Mouse (Mus musculus) lung, postnatal 36 days (tissue): ENCODE data around the gene Btbd17.

Experiments
- DNase-seq: peaks from one replicate; pipeline ENCODE4 v3.0.0; 2022; ENCODE audit warnings: mixed read lengths

Gene Btbd17

DNA sequence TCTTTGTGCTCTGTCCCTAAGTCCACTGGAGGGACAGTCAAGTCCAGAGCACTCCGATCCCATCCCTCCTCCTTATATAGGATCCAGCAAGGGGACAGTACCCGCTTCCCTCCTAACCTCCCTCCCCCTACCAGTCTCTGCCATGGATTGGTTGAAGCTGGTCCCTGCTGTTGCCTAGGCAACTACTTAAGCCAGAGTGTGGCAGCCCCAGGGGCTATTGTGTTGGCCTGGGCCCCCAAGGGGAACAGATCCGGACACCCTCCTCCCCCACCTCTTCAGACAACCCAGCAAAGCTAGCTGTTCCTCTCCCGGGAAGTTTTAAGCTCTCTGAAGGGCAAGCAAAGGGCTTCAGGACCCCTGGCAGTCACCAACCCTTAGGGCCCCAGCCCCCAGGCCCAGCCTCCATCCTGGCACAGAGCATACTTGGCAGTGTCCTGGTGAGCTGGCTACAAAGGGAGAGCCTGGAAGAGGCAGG is at the start of gene Btbd17:
TSS of gene Btbd17 (minus strand) at position 98 of the 475 bp plus-strand sequence.
- DNase-seq, result no peak

DNA sequence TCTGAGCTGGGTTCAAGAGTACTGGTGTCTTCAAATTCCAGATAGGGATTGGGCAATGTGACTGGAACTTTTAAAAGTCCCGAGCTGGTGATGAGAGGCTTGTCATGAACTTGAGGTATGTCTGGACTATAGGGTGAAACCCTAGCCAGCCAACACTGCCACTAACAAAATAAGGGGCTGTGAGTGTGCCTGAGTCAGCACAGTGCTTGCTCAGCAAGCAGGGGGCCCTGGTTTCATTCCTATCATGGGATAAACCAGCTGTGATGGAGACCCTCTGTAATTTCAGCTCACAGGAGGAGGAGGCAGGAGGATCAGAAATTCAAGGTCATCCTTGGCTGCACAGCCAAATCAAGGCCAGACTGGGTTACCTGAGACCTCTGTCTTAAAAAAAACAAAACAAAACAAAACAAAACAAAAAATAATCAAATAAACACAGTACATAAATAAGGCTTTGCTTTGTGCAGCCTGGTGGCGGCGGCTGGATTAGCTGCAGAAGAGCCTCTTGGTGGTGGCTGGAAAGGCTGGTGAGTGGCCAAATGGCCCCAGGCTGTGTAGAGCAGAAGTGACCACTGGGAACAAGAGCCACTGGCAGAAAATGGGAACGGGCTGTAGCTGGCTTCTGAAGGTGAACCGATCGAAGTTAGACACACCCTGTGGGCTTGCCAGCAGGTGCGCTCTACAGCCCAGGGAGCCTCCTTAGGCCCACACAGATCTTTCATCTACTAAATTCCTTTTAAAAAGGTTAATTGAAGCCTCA is 48.9 kb upstream of the Btbd17 start:
- no peak for DNase-seq

DNA sequence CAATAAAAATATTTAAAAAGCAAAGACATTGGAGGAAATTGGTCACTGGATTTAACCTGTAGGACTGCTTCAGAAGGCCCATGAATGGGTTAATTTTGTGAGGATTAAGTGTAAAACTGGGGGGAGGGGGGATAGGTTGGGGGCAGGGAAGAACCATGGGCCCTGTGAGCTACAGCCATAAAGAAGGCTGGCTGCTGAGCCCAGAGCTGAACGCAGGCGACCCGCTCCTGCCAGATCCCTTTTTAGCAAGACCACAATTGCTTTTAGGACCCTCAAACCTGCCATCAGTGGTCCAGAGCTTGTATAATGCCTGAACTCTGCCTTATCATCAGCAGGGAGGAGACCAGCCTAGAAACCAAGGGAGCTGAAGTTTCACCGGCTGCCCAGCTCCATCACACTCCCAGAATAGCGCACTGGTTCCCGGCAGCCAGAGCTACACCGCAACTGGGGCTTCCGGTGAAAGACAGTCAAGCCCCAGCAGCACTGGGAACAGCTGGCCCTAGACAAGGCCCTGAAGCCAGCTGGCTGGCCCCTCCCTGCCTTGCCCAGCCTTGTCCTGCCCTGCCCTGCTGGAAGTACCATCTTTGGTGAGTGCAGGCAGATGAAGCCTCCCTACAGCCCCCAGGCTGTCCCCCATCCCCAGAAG is 48.2 kb upstream of the Btbd17 start:
- DNase-seq, result no peak

DNA sequence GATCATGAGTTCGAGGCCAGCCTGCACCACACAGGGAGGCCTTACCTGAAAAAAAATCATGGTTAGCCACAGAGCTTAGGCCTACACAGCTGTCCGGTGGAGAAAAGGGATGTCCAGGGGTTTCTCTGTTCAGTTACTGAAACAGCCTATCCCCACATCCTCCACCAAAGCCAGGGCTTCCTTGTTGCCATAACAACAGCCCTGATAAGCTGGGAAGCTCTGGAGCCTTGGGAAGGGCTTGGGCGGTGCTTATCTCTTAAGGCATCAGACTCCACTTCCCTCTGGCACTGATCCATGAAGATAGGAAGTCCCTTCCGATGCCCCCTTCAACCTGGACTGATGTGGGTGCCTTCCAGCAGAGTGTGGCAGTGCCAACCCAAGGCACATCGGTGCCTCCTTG is 37.4 kb upstream of the Btbd17 start:
- DNase-seq, result peak; percentile 35

DNA sequence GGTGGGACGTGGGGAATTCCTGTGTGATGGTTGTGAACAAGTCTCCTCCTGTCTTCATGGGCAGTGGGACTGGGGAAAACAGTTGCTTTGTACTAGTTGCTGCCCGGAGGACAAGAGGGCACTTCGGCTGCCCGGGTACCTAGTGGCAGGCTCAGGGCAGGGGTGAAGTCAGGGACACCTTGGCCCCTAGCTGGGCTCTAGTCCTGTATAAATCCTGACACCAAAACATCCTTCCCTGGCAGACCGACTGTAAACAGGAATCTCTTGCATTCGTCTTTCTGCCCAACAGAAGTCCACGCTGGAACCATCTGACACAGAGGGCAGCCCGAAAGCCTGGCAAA is 34.7 kb upstream of the Btbd17 start:
- no peak for DNase-seq

DNA sequence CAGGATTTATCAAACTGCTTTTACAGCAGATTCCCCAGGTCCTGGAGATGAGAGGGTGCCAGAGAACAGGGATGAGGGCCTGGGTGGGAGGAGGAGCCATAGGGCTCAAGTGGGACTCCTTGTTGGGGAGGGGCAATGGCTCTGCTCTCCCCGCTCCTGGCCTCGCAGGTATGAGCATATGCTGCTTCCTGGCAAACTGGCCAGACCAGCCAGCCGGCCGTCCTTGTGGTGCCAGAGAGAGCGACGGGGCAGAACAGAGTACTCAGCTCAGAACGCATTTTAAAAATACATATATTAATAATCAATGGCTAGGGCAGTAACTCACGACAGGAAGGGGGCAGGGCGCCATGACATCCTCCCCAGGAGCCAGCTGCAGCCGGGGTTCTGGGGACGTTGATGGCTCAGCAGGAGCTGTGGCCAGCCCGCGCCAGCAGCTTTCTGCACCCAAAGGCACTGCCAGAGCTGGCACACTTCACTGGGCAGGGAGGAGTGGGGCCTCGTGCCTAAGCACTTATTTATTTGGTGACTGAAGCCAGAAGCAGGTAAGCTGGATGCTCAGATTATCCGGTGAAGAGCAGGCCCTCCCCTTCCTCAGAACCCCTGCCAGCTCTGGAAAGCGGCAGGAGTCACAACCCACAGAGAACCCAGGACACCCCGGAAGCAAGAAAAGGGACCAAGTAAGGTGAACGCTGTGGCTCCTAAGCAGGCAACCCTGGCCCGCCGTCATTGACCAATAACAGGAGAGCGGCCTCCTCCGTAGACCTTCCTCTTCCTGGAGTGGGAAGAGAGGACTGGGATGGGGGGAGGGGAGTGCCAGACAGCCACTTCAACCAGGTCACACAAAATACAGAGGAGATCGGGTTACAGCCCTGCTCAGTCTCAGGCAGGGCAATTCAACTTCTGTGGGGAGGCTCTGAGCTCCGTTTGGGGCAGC is 34.0 kb upstream of the Btbd17 start:
- peak; percentile 85 for DNase-seq

DNA sequence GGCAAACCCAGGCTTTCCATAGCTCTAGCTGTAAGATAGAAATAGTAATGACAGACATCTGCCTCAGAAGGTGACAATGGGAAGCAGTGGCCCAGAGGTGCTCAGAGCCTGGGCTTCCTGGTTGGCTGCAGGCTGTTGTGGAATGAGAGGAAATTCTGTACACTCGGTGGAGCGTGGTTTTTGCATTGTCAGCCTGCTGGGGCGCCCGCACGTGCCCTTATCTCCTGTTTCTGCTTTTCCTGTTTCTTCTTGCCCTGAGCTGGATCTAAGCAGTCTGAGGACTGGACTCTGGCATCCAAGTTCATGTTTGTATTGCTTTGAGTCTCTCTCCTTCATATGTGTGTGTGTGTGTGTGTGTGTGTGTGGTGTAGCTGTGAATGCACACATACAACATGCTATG is 30.9 kb upstream of the Btbd17 start:
- no peak for DNase-seq

DNA sequence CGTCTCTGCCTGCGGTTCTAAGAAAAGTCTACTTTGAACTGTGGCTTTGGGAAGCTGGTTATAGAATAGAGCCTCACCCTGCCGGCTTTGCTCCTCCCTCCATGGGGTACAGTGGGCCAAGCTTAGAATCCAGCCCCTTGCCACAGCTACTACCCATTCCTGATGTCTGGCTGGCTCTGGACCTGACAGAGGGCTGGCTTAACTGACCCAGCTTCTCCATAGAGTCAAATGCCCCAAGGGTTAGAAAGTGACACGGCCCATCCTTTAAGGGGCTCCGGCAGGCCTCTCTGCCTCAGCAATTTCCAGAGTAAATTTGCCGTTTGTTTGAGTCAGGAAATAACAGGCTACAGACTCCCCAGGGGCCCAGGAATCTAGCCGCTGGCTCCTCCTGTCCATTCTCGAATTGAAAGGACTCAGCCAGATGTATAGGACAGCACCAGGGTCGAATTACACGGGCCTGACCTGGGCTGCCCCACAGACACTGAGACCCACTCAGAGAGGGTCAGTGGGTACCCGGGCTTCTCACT is 27.5 kb upstream of the Btbd17 start:
- no peak for DNase-seq

DNA sequence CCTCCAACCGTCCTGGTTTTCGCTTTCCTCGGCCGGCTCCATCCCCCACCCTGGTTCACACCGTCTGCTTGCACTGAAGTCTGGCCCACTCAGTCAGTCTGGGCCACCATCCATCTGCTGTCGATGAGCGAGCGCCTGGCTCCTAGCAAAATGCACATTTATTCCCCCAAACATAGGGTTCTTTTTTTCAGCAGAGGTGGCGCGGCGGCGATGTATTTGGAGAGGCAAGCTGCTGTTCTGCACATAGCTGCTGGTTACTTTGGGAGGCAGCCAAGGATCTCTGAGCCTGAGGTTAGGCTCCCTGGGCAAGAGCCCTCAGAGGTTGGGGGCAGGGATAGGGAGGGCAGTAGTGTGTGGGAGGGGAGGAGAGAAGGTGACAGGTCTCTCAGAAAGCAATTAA is 27.0 kb upstream of the Btbd17 start:
- peak; percentile 82 for DNase-seq

DNA sequence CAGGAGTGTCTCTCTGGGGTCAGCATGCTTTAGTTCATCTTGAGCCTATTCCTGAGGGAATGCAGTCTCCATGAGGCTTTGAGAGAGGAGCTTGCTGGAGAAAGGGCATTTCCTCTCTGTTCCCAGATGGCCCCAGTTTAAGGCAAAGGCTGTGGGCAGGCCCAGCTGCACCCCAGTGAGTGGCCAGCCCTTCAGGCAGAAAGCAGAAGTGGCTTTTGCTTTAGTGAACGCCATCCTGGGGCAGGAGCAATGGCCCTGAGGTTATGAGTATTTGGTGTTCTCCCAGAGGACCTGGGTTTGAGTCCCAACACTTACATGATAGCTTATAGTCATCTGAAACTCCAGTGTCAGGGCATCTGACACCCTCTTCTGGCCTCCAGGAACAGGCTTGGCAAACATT is 25.6 kb upstream of the Btbd17 start:
- no peak for DNase-seq

DNA sequence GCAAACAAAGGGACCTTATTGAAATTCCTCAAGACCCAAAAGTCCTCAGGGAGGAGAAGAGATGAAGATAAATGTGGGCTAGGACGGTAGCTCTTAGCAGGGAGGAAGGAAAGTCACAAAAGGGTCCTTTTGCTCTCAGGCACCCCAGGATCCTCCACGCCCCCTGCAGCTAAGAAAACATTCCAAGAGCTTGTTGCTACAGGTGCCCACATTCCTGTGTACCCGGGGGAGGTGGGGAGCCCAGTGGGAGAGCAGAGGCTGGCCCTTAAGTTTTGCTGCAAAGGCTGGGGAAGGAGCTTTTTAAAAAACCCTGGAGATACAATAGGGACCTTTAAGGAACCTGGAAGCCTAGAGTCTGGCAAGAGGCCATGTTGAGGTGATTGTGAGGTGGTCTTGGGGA is 24.7 kb upstream of the Btbd17 start:
- DNase-seq, result no peak

DNA sequence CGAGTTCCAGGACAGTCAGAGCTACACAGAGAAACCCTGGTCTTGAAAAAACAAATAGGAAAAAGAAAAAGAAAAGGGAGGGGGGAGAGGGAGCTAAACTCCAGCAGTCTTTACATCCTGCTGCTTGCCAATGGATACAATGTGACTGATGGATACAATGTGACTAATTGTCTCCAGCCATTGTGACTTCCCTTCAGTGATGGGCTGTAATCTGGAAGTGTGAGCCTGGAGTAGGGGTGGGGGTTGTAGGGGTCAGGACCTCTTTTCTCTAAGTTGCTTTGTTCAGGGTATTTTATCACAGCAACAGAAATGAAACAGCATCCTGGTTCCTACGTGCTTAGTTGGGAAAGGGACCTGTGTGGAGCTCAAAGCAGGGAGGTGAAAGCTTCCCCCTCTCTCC is 23.4 kb upstream of the Btbd17 start:
- DNase-seq, result no peak

DNA sequence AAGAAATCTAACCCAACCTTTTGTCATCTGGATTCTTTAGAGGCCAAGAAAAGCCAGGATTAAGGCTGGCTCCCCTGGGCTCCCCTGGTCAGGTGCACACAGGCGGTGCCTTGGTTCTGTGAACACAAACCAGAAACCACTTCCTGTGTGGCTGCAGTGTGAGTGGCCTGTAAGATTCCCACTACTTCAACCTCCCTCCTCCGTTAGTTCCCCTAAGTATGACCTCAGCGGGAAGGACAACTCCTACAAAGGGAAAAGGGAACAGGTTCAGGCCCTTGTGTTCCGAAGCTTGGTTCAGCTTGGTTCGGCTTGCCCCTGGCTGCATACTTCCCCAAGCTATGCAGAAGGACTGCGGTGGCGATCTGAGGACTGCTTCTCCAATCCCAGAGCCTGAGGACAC is 22.4 kb upstream of the Btbd17 start:
- peak; percentile 46 for DNase-seq

DNA sequence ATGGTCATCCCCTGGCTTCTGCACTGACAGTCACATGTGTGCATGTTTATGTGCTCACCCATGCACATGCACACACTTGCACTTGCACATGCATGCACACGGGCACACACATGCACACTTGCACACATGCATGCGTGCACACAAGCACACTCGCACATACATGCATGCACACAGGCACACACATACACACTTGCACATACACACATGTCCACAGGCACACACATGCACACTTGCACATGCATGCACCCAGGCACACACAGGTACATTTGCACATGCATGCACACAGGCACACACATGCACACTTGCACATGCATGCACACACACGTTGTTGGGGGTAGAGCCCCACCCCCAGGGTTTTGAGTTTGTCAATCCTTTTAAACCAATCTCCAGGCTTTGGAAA is 21.2 kb upstream of the Btbd17 start:
- no peak for DNase-seq

DNA sequence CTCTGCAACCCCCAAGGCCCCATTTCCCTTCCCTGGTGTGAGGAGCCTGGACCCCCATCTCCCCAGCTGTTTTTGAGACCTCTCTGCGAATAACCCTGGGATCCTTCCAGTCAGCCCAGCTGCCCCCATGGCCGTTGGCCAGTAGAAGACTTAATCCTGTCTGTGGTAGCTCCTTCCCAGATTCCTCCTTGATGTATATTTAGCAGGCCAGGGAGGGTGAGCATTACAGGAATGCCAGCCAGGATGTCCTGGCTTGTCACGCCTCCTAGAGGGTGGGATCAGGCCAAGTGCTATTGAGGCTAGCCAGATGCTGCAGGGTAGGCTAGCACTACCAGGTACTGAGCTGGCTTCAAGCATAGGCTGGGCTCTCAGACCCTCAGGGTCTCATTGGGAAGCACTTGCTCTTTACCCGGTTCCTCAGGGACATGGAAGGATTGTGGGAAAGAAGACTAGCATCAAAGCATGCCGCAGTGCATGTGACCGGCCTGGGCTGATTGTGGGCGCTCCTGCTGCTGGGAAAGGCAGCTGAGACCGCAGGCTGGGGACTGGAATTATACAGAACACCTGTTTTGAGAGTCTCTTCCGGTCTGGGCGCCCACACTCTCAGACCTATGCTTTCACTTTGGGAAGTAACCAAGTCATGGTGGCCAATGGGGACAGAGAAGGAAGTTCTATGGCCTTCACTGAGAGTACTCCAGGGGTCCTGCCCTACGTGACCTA is 19.3 kb upstream of the Btbd17 start:
- no peak for DNase-seq

DNA sequence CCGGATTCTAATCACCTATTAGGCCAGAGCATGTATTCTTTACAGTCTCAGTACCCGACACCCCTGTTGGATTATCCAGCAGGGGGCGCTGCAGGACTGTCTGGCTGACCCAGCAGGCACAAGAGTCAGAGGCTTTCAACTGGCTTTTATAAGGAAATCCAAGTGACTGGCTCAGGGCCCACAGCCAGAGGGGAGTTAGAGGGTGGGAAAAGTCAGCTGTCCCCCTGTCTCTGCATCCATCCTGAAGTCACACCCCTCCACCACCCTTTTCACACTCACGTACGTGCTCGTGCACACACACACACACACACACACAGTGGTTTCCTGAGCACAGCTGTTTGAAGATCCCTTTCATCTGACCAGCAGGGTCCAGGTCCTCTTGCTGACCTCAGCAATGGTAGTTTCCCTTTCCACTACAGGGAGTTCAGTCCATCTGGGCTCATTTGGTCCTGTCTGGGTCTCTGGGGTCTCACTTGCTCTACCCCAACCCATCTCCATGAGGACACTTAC is 17.0 kb upstream of the Btbd17 start:
- DNase-seq, result peak; percentile 93

DNA sequence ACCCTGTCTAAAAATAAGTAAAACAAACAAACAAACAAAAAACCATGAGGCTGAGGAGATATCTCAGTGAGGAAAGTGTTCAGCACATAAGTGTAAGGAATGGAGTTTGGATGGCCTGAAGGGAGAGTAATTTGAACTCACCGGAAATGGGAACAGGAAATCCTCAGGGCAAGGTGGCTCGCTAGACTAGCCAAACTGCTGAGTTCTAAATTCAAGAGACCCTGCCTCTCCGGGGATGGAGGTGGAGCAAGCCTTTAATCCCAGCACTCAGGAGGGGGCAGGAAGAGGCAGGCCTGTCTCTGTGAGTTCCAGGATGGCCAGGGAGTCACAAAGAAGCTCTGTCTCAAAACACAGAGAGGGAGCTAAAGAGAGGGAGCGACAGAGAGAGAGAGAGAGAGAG is 14.6 kb upstream of the Btbd17 start:
- no peak for DNase-seq

DNA sequence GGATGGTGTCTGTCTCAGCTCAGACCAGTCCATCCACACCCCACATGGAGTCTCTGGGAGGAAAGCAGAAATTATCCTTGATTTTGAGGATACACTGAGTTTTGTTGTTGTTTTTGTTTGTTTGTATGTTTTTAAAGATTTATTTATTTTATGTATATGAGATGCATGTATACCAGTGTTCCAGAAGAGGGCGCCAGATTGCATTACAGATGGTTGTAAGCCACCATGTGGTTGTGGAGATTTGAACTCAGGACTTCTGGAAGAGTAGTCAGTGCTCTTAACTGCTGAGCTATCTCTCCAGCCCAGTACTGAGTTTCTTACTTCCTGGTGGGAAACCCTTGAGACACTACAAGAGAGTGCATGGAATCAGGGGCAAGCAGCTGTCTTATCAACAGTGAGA is 13.6 kb upstream of the Btbd17 start:
- no peak for DNase-seq

DNA sequence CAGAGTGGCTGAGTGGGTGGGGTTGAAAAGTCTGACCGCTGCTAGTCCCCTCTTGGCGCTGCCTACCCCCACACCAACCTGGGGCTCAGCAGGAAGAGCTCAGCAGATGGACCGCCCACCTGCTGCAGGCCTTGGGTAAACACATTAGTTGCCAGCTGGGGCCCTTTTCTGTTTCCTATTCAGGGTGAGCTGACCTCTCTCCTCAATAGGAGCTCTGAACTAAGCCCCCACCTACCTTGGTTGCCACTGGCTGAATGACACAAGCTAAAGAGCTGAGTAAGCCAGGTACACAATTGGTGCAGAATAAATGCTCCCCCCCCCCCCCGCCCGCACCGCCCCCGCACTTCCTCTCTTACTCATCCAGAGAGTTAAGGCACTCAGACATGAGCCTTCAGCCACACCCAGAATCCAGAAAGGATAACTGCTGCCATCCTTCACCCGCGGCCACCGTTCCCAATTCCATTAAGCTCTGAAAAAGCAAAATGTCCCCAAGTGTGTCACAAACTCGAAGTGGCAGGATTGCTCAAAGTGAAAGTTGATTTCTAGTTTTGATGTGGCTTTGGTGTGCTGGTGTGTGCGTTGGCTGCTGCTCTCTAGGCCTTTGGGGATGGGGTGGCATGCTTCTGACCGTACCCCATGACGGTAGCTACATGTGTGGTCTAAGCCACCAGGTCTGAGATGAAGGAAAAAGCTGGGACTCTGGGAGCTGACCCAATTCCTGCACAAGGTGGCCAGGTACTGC is 12.1 kb upstream of the Btbd17 start:
- DNase-seq, result no peak

DNA sequence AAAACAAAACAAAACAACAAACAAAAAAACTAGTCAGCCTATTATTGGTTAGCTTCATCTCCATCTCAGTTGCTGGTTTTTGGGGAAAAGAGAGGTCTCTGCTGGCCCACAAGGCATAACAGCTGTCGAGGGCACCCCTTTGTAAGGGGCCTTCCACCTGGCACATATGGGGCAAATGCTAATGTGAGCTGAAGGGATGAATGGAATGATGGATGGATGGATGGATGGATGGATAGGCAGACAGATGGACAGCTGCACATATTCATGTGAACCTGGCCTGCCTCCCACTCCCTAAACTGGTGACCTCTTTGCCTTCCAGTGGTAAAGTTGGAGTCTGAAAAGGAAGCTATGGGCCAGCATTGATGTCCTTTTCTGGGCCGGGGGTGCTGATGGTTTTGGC is 11.3 kb upstream of the Btbd17 start:
- DNase-seq, result no peak

DNA sequence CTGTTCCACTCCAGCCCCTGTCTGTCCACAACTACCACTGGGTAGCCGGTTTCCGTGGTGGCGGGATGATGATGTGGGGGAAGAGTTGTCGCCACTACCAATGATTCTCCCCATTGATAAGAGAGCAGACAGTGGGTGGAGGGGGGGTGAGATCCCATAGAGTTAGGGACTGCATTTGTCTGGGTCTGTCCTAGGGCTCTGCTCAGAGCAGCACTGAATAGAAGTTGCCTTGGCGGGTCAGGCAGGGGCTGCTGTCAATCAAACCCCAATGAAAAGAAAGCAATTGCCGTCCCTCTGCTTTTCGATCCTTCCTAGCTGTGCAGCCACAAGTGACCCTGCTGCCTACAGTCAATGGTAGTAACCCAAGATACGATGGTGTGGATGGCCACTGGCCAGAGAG is 8.2 kb upstream of the Btbd17 start:
- no peak for DNase-seq
